Mouse (Mus musculus) adrenal gland, adult 2 months (tissue): Measurements from ENCODE around the gene Syk. TPM values are rescaled to one million over a fixed set of nuclear protein-coding genes. Genes with fewer than 3 reads are reported as not detected.

Experiments
- polyA plus RNA-seq: library from polyadenylated mRNA; depleted of rRNA; stranded (reverse); fragments of >200 nt; gene quantifications from 2 replicates; pipeline ENCODE4 v1.2.3, GENCODE M21; 2012; rRNA removed
- total RNA-seq, 2 experiments: library from RNA; stranded (reverse); gene quantifications; 2 replicates each; pipeline ENCODE4 v1.2.3; 2021

Gene Syk
- total and polyA plus RNA-seq, 3 experiments: 1.6 to 5.8 (median 5.1) TPM

Other genes with a start within 250 kb of the Syk start
- gene Diras2, start 51.9 kb upstream of the Syk start, total RNA-seq: 1 to 10 TPM; 3.7 to 5.8 TPM
- gene Diras2, start 51.9 kb upstream of the Syk start, polyA plus RNA-seq: 2.3 and 3.5 TPM in 2 replicates